Mouse (Mus musculus) ES-E14 (cell line): ENCODE data around the gene Gm11172. TPM values are rescaled to one million over a fixed set of nuclear protein-coding genes. Genes with fewer than 3 reads are reported as not detected.
A peak's percentile ranks its signal among the peaks of the same experiment; 100 is the strongest.

Experiments used
- DNase-seq: peaks from one replicate; pipeline ENCODE4 v3.0.0-alpha.2; 2013; ENCODE audit warnings: low read depth, low spot score
- H3K27ac ChIP-seq: 2 replicates; pipeline ENCODE4 v1.5.1; 2012; ENCODE audit warnings: low read depth, mild to moderate bottlenecking, low read length, moderate library complexity, mixed read lengths; ENCODE audit not compliant: poor library complexity, insufficient read depth, severe bottlenecking
- H3K36me3 ChIP-seq: 2 replicates; pipeline ENCODE4 v1.6.1; 2012; ENCODE audit warnings: mild to moderate bottlenecking, low read length, moderate library complexity, mixed read lengths; ENCODE audit not compliant: control insufficient read depth, poor library complexity, insufficient read depth, severe bottlenecking
- H3K4me1 ChIP-seq, 2 experiments: fragments of 150-350 bp in 1 of 2; sonication (generic) in 1 of 2; 2 replicates each; pipeline ENCODE4 v1.6.1; 2012; ENCODE audit warnings: low read length in 2 of 2, mild to moderate bottlenecking in 1 of 2, mixed read lengths in 1 of 2; ENCODE audit not compliant: control insufficient read depth in 2 of 2, insufficient read depth in 2 of 2, poor library complexity in 1 of 2
- H3K4me3 ChIP-seq, 2 experiments: fragments of 150-350 bp in 1 of 2; sonication (generic) in 1 of 2; 2 replicates each; pipeline ENCODE4 v1.5.1; 2012; ENCODE audit warnings: low read length in 2 of 2, low read depth in 1 of 2, mild to moderate bottlenecking in 1 of 2, mixed read lengths in 1 of 2; ENCODE audit not compliant: insufficient read depth in 1 of 2, poor library complexity in 1 of 2, severe bottlenecking in 1 of 2
- H3K9ac ChIP-seq: 2 replicates; pipeline ENCODE4 v1.6.1; 2012; ENCODE audit warnings: low read depth, mild to moderate bottlenecking, low read length, mixed read lengths; ENCODE audit not compliant: poor library complexity, insufficient read depth, severe bottlenecking
- H3K9me3 ChIP-seq: fragments of 150-350 bp; sonication (generic); 2 replicates; pipeline ENCODE4 v1.6.1; 2012; ENCODE audit warnings: low read depth, mild to moderate bottlenecking, low read length; ENCODE audit not compliant: control insufficient read depth, insufficient read depth
- CHD2 ChIP-seq: IDR thresholded peaks from 2 replicates; pipeline ENCODE4 v1.6.1; 2014; ENCODE audit warnings: mild to moderate bottlenecking, low read depth, low read length, inconsistent platforms
- HCFC1 ChIP-seq: IDR thresholded peaks from 2 replicates; pipeline ENCODE4 v1.6.1; 2012; ENCODE audit warnings: low read length, inconsistent platforms, borderline replicate concordance; ENCODE audit not compliant: insufficient read depth
- MAFK ChIP-seq: IDR thresholded peaks from 2 replicates; pipeline ENCODE4 v1.6.1; 2014; ENCODE audit warnings: mild to moderate bottlenecking, low read depth, low read length, inconsistent platforms; ENCODE audit not compliant: insufficient read depth
- ZC3H11A ChIP-seq: IDR thresholded peaks from 2 replicates; pipeline ENCODE4 v1.6.1; 2012; ENCODE audit warnings: low read depth, mild to moderate bottlenecking, inconsistent platforms, low read length, borderline replicate concordance
- ZNF384 ChIP-seq: IDR thresholded peaks from 2 replicates; pipeline ENCODE4 v1.6.1; 2012; ENCODE audit warnings: low read depth, low read length, inconsistent platforms
- in situ Hi-C, 2 experiments: fragments of 600-800 bp; cut with MboI; formaldehyde crosslinking; loops; one replicate each; pipeline ENCODE4 v1.15.1; 2025; ENCODE audit warnings: low sequenced_read_pairs in 2 of 2, inconsistent platforms in 1 of 2; ENCODE audit not compliant: unreplicated experiment in 2 of 2
- total RNA-seq: library from RNA; depleted of rRNA; stranded (reverse); fragments of 300-350 nt; gene quantifications from 2 replicates; pipeline ENCODE4 v1.2.3, GENCODE M21; 2012

Gene Gm11172
- total RNA-seq, 1 experiment = not detected

DNA sequence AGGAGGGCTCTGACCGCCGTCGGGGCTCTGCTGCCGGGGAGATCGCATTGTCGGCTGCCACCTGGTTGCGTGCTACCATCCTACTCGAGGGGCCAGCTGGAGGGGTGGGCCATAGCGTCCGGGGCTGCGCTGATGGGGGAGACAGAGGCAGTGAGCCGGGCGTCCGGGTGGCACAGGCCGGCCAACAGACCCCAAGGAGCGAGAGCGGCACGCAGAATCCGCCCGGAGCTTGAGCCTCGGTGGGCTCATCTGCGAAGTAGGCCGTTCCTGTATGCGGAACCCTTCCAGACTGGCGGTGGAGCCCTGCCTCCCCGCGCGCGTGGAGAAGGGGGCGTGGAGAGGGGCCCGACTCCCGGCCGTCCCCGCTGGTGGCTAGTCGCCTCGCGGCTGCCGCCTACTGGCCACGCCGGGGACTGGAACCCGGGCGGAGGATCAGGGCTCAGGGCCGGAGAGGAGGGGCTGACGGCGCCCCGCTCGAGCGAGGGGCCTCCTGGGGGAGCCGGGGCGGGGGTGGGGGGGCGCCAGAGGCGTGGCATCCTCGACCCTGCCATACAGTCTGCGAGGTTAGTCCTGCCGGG, 27.8 kb upstream of the Gm11172 start:
- peak; percentile 71 for DNase-seq
- Histone ChIP-seq H3K27ac (no peak overlapping the region), H3K9ac (peak overlapping the region; percentile 77), H3K36me3 (no peaks in the 10 kb centered on the region), H3K4me1 (peaks cover 7 to 18% of the 10 kb centered on the region in 2 experiments; a peak in 2 of 4 replicates), H3K4me3 (peak overlapping the region; percentile 81 to 98), H3K9me3 (no peaks in the 10 kb centered on the region)
- in situ Hi-C loops = loop anchor here in 1 of 2 experiments (10.0 kb wide), 1 partner anchor 370 kb away; the partner anchor contains the start of gene Nubp1
- TF ChIP-seq MAFK (no peak), CHD2 (no peak), HCFC1 (no peak), ZC3H11A (no peak), ZNF384 (no peak)

DNA sequence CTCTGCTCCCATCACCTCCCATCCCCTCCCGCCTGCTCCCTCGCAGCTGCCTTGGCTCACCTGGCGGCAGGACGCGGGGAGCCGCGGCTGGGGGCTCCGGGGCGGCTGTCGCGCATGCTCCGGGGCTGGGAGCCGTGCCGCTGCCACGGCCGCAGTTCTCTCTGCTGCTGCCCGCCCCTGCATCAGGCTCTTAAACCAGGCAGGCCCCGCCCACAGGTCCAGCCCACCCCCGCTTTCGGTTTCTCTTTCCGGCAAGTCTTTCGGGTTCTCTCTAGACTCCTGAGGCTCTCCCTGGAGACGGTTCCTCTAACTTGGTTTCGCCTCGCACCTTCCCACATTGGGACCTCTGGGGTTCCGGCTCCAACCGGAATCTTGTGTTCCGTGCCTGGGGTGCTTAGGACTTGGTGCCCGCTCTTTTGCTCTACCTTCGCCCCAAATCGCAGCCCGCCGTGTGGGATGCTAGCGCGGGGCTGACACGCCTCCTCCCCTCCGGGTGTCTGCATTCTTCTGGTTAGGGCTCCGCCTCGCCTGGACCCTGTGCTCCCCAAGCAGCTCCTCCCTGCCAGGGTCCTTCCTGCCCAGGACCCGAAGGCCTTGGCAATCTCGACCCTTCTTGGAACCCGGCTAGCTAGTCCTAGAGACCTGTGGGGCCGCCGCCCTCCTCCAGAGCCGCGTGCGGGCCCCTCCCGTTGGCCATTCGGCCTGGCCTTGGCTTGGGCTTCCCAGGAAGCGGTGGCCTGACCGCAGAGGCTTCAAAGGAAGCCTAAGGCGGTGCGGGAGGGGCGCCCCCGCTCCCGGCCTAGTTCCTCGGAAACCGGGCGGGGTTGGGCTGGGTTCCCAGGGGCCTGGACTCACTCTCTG, 27.1 kb upstream of the Gm11172 start, which contains the start of gene Socs1:
Gene Socs1, minus strand, starts transcription at position 166 of the 861 bp plus-strand sequence.
- Histone ChIP-seq H3K27ac (peak within 1 kb of the TSS; percentile 47; the same call in 1 of the 2 replicates), H3K36me3 (no peaks in the 10 kb centered on the region), H3K9me3 (no peaks in the 10 kb centered on the region), H3K4me1 (peaks cover 7 to 18% of the 10 kb centered on the region in 2 experiments; a peak in 2 of 4 replicates), H3K9ac (peak within 1 kb of the TSS; percentile 77), H3K4me3 (peak within 1 kb of the TSS; percentile 81 to 98)
- DNase-seq = peak; percentile 80
- TF ChIP-seq ZC3H11A (no peak), CHD2 (no peak), ZNF384 (no peak)
- in situ Hi-C loops = loop anchor here in 1 of 2 experiments (10.0 kb wide), 1 partner anchor 371 kb away; the partner anchor contains the start of gene Nubp1

DNA sequence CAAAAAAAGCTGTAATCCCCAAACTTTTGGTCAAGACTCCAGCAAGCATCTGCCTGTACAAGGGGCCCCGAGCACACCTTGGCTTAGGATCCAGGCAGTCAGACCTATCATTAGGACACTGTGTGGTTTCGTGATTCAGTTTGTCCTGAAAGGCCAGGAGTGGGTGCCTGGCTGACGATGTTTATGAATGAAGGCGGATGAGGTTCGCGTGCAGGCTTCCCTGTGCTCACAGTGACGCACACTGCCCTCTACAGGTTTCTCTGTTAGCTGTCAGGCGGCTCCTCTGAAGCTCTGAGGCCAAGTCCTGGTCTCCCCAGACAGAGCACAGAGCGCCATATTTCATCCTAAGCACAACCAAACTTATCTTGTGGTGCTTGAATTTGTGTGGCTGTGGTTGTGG, 26.4 kb upstream of the Gm11172 start:
- in situ Hi-C loops = loop anchor here in 1 of 2 experiments (10.0 kb wide), 1 partner anchor 371 kb away; the partner anchor contains the start of gene Nubp1
- peak; percentile 51; the same call in 1 of the 2 replicates for TF ChIP-seq ZC3H11A
- TF ChIP-seq ZNF384 = no peak
- peaks cover 7 to 18% of the 10 kb centered on the region in 2 experiments; a peak in 2 of 4 replicates for H3K4me1 ChIP-seq

DNA sequence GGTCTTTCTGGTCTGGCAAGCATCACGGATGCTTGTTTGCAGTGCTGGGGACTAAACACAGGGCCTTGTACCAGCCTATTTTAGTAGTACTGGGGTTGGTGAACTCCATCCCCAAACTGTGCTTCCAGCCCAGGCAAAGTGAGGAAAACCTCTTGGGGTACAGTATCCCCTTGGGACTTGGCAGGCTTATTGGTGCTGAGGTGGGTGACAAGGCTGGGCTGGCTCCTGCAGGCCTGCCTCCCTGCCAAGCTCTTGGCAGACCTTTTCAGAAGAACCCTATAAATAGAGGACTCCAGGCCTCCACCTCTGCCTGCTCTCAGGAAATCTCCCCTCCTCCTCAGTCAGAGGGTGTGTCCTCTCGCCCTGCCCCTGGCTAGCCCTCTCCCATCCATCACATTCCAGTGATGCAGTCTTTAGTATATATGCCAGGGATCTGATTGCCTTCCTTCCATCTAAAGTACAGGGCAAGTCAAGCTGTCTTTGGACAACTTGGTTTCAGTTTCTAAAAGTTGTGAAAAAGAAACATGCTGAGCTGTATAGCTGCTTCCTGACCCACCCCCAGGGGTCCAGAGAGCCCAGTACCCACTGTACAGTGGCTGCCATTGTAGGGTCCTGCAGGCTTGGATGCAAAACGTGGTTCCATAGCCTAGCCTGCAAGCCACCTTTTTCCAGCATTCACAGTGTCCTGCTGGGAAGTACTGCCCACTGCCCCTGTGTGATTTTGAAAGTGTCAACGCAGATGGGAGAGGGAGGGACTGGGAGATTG, 25.8 kb upstream of the Gm11172 start:
- no peak overlapping the region for H3K9ac ChIP-seq
- H3K4me3 ChIP-seq = 0 out of 4 replicates have a peak overlapping the region, but pooled peaks of 1 of the 2 experiments have one; percentile 19
- peaks cover 7 to 18% of the 10 kb centered on the region in 2 experiments; a peak in 2 of 4 replicates for H3K4me1 ChIP-seq
- in situ Hi-C loops = loop anchor here in 1 of 2 experiments (10.0 kb wide), 1 partner anchor 372 kb away; the partner anchor contains the start of gene Nubp1
- no peaks in the 10 kb centered on the region for H3K9me3 ChIP-seq
- no peaks in the 10 kb centered on the region for H3K36me3 ChIP-seq
- DNase-seq = no peak
- H3K27ac ChIP-seq = no peak overlapping the region
- no peak for TF ChIP-seq ZNF384
- TF ChIP-seq CHD2 = no peak
- no peak for TF ChIP-seq ZC3H11A
- no peak for TF ChIP-seq MAFK
- TF ChIP-seq HCFC1 = no peak

More for the DNA sequence above, 26.4 kb upstream of the Gm11172 start:
- Histone ChIP-seq H3K27ac (0 out of 2 replicates have a peak overlapping the region, but pooled peaks have one; percentile 47), H3K36me3 (no peaks in the 10 kb centered on the region), H3K9ac (peak overlapping the region; percentile 50; the same call in 1 of the 2 replicates), H3K4me3 (peak overlapping the region; percentile 81 to 98), H3K9me3 (no peaks in the 10 kb centered on the region)
- DNase-seq = peak; percentile 81
